Mouse (Mus musculus) lung, embryonic 16.5 days (tissue): Measurements from ENCODE around the gene Ndufs6. TPM values are rescaled to one million over a fixed set of nuclear protein-coding genes. Genes with fewer than 3 reads are reported as not detected.

Experiments
- ATAC-seq: fragments of 200-750 bp; cut with Nextera tagmentation; 2 replicates; pipeline ENCODE4 v1.8.0; 2017; ENCODE audit warnings: low read depth, mild to moderate bottlenecking, moderate library complexity
- H3K27ac ChIP-seq: fragments of 300-500 bp; sonication (generic); 2 replicates; pipeline ENCODE4 v1.5.1; 2014; ENCODE audit warnings: mild to moderate bottlenecking, control low read depth, low read length
- H3K27me3 ChIP-seq: fragments of 300-500 bp; sonication (generic); 2 replicates; pipeline ENCODE4 v1.6.1; 2014; ENCODE audit warnings: low read depth, low read length, mixed read lengths; ENCODE audit not compliant: control insufficient read depth, insufficient read depth
- H3K36me3 ChIP-seq: fragments of 300-500 bp; sonication (generic); 2 replicates; pipeline ENCODE4 v1.6.1; 2014; ENCODE audit warnings: low read length; ENCODE audit not compliant: control insufficient read depth, insufficient read depth
- H3K4me1 ChIP-seq: fragments of 300-500 bp; sonication (generic); replicated peaks from 2 replicates; pipeline ENCODE4 v1.6.1; 2014; ENCODE audit warnings: low read length, mixed read lengths; ENCODE audit not compliant: control insufficient read depth, insufficient read depth
- H3K4me2 ChIP-seq: fragments of 300-500 bp; sonication (generic); 2 replicates; pipeline ENCODE4 v1.6.1; 2014; ENCODE audit warnings: low read depth, low read length, control low read depth
- H3K4me3 ChIP-seq: fragments of 300-500 bp; sonication (generic); 2 replicates; pipeline ENCODE4 v1.5.1; 2014; ENCODE audit warnings: mild to moderate bottlenecking, low read length, control low read depth
- H3K9ac ChIP-seq: fragments of 300-500 bp; sonication (generic); 2 replicates; pipeline ENCODE4 v1.6.1; 2014; ENCODE audit warnings: low read length, control low read depth
- H3K9me3 ChIP-seq: fragments of 300-500 bp; sonication (generic); 2 replicates; pipeline ENCODE4 v1.6.1; 2016; ENCODE audit warnings: low read length; ENCODE audit not compliant: control insufficient read depth
- WGBS: fragments of 180-500 bp; shearing (Covaris S2); extraction: QIAGEN DNeasy Blood & Tissue Kit; methylation state at CpG from one replicate; pipeline ENCODE4 v1.1.7; 2014; 5-methylcytosine and 5-hydroxymethylcytosine counted together
- polyA plus RNA-seq: library from polyadenylated mRNA; unstranded; fragments of >200 nt; fragmentation: Nextera tagmentation; extraction: Ambion mirVana; gene quantifications from 2 replicates; pipeline ENCODE4 v1.2.1, GENCODE M21; 2015

Gene Ndufs6
- polyA plus RNA-seq, 1 experiment from 2014 or later = 405 TPM

GRCm38 (mm10) chr13:73347171-73347570 is 18.8 kb upstream of the Ndufs6 start:
- no peak overlapping the region for H3K27ac ChIP-seq
- WGBS = 60% methylated on average over 3 of the region's 3 CpGs

GRCm38 (mm10) chr13:73346743-73347142 is 18.4 kb upstream of the Ndufs6 start:
- H3K9me3 ChIP-seq = no peaks in the 10 kb centered on the region
- no peak overlapping the region for H3K4me3 ChIP-seq
- H3K27ac ChIP-seq = peak overlapping the region; percentile 30; the same call in 1 of the 2 replicates
- H3K27me3 ChIP-seq = no peaks in the 10 kb centered on the region
- H3K4me2 ChIP-seq = no peak overlapping the region
- no peaks in the 10 kb centered on the region for H3K4me1 ChIP-seq
- peak; percentile 54; the same call in 1 of the 2 replicates for ATAC-seq
- H3K36me3 ChIP-seq = no peaks in the 10 kb centered on the region
- WGBS = 69% methylated on average over 4 of the region's 4 CpGs
- H3K9ac ChIP-seq = no peak overlapping the region

More at GRCm38 (mm10) chr13:73347171-73347570, 18.8 kb upstream of the Ndufs6 start:
- Histone ChIP-seq H3K4me2 (no peak overlapping the region), H3K4me3 (no peak overlapping the region), H3K4me1 (no peaks in the 10 kb centered on the region), H3K9me3 (no peaks in the 10 kb centered on the region), H3K9ac (no peak overlapping the region), H3K36me3 (no peaks in the 10 kb centered on the region), H3K27me3 (no peaks in the 10 kb centered on the region)
- ATAC-seq = no peak

- Histone ChIP-seq H3K9ac (no peak overlapping the region), H3K4me1 (no peaks in the 10 kb centered on the region), H3K9me3 (no peaks in the 10 kb centered on the region), H3K27me3 (no peaks in the 10 kb centered on the region), H3K4me3 (no peak overlapping the region), H3K27ac (no peak overlapping the region; the same call in 1 of the 2 replicates), H3K36me3 (no peaks in the 10 kb centered on the region), H3K4me2 (no peak overlapping the region)
- WGBS = 22% methylated on average over 2 of the region's 2 CpGs
- ATAC-seq = peak; percentile 53
Observed at GRCm38 (mm10) chr13:73346131-73346530, 17.8 kb upstream of the Ndufs6 start.

- no peak overlapping the region for H3K4me2 ChIP-seq
- H3K36me3 ChIP-seq = no peaks in the 10 kb centered on the region
- no peaks in the 10 kb centered on the region for H3K4me1 ChIP-seq
- WGBS = 68% methylated on average over 9 of the region's 9 CpGs
- no peak overlapping the region for H3K4me3 ChIP-seq
- H3K9me3 ChIP-seq = no peaks in the 10 kb centered on the region
- H3K9ac ChIP-seq = no peak overlapping the region
- no peak for ATAC-seq
- H3K27ac ChIP-seq = no peak overlapping the region
- no peaks in the 10 kb centered on the region for H3K27me3 ChIP-seq
Observed at GRCm38 (mm10) chr13:73345102-73345890, 17.0 kb upstream of the Ndufs6 start.

GRCm38 (mm10) chr13:73336753-73337152 is 8.4 kb upstream of the Ndufs6 start:
- 48% methylated on average over 7 of the region's 7 CpGs for whole genome bisulfite sequencing
- no peaks in the 10 kb centered on the region for H3K36me3 ChIP-seq
- H3K4me3 ChIP-seq = no peak overlapping the region
- no peak overlapping the region for H3K9ac ChIP-seq
- H3K9me3 ChIP-seq = no peaks in the 10 kb centered on the region
- H3K27ac ChIP-seq = no peak overlapping the region
- peaks cover 2% of the 10 kb centered on the region for H3K4me1 ChIP-seq
- ATAC-seq = no peak
- H3K27me3 ChIP-seq = no peaks in the 10 kb centered on the region
- H3K4me2 ChIP-seq = no peak overlapping the region

GRCm38 (mm10) chr13:73331736-73332135 is 3.4 kb upstream of the Ndufs6 start:
- no peak for ATAC-seq
- Histone ChIP-seq H3K36me3 (no peaks in the 10 kb centered on the region; the same call in 1 of the 2 replicates), H3K4me1 (peaks cover 19% of the 10 kb centered on the region), H3K27me3 (no peaks in the 10 kb centered on the region), H3K4me2 (peak overlapping the region; percentile 93), H3K9ac (peak overlapping the region; percentile 93), H3K4me3 (peak overlapping the region; percentile 87), H3K9me3 (no peaks in the 10 kb centered on the region), H3K27ac (no peak overlapping the region)
- 31% methylated on average over 3 of the region's 3 CpGs for WGBS

- no peaks in the 10 kb centered on the region for H3K27me3 ChIP-seq
- H3K27ac ChIP-seq = peak overlapping the region; percentile 72
- H3K9me3 ChIP-seq = no peaks in the 10 kb centered on the region
- under 1% methylated on average over 42 of the region's 42 CpGs for WGBS
- peak overlapping the region; percentile 93 for H3K9ac ChIP-seq
- ATAC-seq = peak; percentile 87
- H3K36me3 ChIP-seq = peaks cover 2% of the 10 kb centered on the region; the same call in 1 of the 2 replicates
- H3K4me2 ChIP-seq = peak overlapping the region; percentile 93
- peaks cover 21% of the 10 kb centered on the region for H3K4me1 ChIP-seq
- H3K4me3 ChIP-seq = peak overlapping the region; percentile 87
Observed at GRCm38 (mm10) chr13:73330844-73331501, 2.6 kb upstream of the Ndufs6 start.

GRCm38 (mm10) chr13:73323406-73323805 is 4.9 kb downstream of the Ndufs6 start:
- no peak overlapping the region for H3K4me3 ChIP-seq
- H3K27me3 ChIP-seq = no peaks in the 10 kb centered on the region
- H3K9ac ChIP-seq = no peak overlapping the region
- peaks cover 21% of the 10 kb centered on the region for H3K36me3 ChIP-seq
- H3K4me2 ChIP-seq = no peak overlapping the region
- H3K9me3 ChIP-seq = no peaks in the 10 kb centered on the region
- peaks cover 11% of the 10 kb centered on the region; the same call in 1 of the 2 replicates for H3K4me1 ChIP-seq
- no peak overlapping the region for H3K27ac ChIP-seq
- ATAC-seq = no peak
- 83% methylated on average over 4 of the region's 4 CpGs for WGBS

- 82% methylated on average over 10 of the region's 10 CpGs for WGBS
- H3K36me3 ChIP-seq = peaks cover 29% of the 10 kb centered on the region
- no peak for ATAC-seq
- H3K4me3 ChIP-seq = no peak overlapping the region
- no peak overlapping the region for H3K4me2 ChIP-seq
- no peaks in the 10 kb centered on the region for H3K27me3 ChIP-seq
- no peak overlapping the region for H3K27ac ChIP-seq
- no peak overlapping the region for H3K9ac ChIP-seq
- peaks cover 2% of the 10 kb centered on the region; the same call in 1 of the 2 replicates for H3K9me3 ChIP-seq
- peaks cover 9% of the 10 kb centered on the region; the same call in 1 of the 2 replicates for H3K4me1 ChIP-seq
Observed at GRCm38 (mm10) chr13:73322626-73323025, 5.7 kb downstream of the Ndufs6 start.
